Mouse (Mus musculus) thymus, adult 2 months (tissue): Measurements from ENCODE around the gene Fam172a.

ENCODE experiments used
- CTCF ChIP-seq: fragments of 200-500 bp; IDR thresholded peaks from 2 replicates; pipeline ENCODE4 v1.5.1; 2012; ENCODE audit warnings: mild to moderate bottlenecking, control low read depth, low read length, moderate library complexity, borderline replicate concordance; ENCODE audit not compliant: control insufficient read depth, poor library complexity, insufficient read depth; ENCODE audit errors: extremely low read depth
- POLR2A ChIP-seq: fragments of 200-500 bp; IDR thresholded peaks from 2 replicates; pipeline ENCODE4 v1.6.1; 2012; ENCODE audit warnings: mild to moderate bottlenecking, low read length, control low read depth, moderate library complexity; ENCODE audit not compliant: control insufficient read depth, poor library complexity, insufficient read depth; ENCODE audit errors: extremely low read depth

DNA sequence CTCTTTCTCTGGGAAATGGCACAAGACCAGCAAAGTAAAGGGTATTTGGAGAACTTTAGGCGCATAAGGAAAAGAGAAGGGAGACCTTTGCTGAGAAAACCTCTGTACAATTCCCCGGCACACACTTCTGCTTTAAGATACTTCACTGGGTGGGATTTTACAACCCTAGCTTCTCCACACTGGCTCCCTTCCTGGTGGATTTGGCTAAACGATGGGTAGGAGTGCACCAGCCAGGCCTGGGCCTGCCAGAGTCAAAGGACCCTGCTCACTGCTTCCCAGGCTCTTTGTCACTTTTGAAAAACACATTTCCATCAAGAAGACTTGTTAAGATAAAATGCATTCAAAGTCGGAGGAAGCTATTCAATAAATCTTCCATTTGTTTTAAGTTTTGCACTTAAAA is 491.4 kb downstream of the Fam172a start:
- TF ChIP-seq CTCF (no peak), POLR2A (no peak)
